Mouse (Mus musculus) lung, adult 2 months (tissue): ENCODE measurements at regions not wholly inside any gene's neighbourhood (a gene's known extent, or its start where the extent isn't known, plus 50 kb on each side); places are given as distances from the start of the nearest gene placed in this dataset.

ENCODE experiments used
- CTCF ChIP-seq: fragments of 200-500 bp; IDR thresholded peaks from 2 replicates; pipeline ENCODE4 v1.5.1; 2011; ENCODE audit warnings: mild to moderate bottlenecking, low read length, control low read depth; ENCODE audit not compliant: insufficient read depth
- POLR2A ChIP-seq: fragments of 200-500 bp; IDR thresholded peaks from 2 replicates; pipeline ENCODE4 v1.6.1; 2011; ENCODE audit warnings: low read depth, mild to moderate bottlenecking, control low read depth, low read length, borderline replicate concordance; ENCODE audit errors: extremely low read depth

DNA sequence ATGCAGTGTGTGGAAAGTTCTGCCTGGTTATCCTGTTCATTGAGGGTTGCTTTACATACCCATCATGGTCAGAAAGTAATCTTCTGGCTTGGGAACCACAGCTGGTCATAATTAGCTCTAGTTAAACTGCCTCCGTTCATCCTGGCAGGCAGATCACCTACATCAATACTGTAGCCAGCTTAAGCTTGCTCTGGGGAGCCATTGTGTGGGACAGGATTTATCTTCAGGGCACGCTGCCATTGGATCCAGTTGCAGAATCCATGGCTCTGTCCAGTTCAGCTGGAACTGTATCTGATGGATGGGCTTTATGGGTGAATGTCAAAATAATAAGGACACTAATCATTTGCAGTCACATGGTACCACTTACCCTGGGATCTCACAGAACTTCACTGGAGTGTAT is 326.4 kb downstream of the Ppargc1a start:
- TF ChIP-seq CTCF (no peak), POLR2A (no peak)
